Mouse (Mus musculus): ENCODE measurements around the gene Tprgl.

DNA sequence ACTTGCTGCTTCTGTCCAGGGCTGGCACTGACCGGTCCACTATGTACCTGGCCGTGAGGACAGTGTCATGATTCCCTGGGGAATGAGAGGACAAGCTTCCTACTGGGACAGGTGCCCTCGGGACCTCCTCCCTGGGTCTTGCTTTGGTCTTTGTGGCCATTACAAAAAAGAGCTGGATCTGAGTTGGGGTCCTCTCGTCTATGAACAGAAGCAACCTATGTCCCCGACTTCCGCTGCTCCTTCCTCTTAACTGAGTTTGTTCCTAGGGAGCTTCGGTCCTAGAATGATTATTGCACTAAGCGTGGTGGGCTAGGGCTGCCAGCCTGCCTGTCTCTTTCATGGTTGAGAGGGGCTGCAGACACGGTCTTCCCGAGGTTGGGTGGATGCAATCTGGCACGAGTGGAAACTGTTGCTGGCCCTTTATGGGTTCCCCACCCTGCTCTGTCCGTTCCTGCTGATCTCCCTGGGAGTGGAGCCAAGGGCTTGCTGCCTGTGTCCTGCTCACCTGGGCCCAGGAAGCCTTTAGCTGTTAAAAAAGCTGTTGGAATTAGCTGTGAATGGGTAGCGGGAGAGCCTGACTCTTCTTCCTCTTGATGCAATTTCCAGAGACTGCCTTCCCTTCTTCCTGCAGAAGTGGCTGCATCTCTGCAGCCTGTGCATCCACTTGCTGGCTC lies 11.6 kb upstream of the Tprgl start:
- no peak for TF ChIP-seq MAX (IDR thresholded peaks at IDR 0.05; ENCODE audit: low read length)
- no peak for TF ChIP-seq USF1 (IDR thresholded peaks at IDR 0.05; ENCODE audit: low read depth, low read length)
- TF ChIP-seq NELFE (IDR thresholded peaks at IDR 0.05; ENCODE audit: low read depth, low read length), result no peak
- no peak for TF ChIP-seq POLR2A (IDR thresholded peaks at IDR 0.05; ENCODE audit: control insufficient read depth in 1 of 2, insufficient read depth in 1 of 2, low read depth in 1 of 2, low read length in 2 of 2, poor library complexity in 1 of 2)
- TF ChIP-seq CTCF (IDR thresholded peaks at IDR 0.05 in 2 of 3, conservative IDR thresholded peaks at IDR 0.05 in 1 of 3; ENCODE audit: control insufficient read depth in 1 of 3, insufficient read depth in 1 of 3, low read depth in 2 of 3, low read length in 3 of 3, poor library complexity in 1 of 3, severe bottlenecking in 1 of 3), result no peak
- no peak for TF ChIP-seq TBP (IDR thresholded peaks at IDR 0.05; ENCODE audit: low read depth, low read length)
- TF ChIP-seq ZNF384 (IDR thresholded peaks at IDR 0.05; ENCODE audit: low read depth, low read length), result no peak
- no peak for TF ChIP-seq EP300 (IDR thresholded peaks at IDR 0.05; ENCODE audit: low read depth in 1 of 2, low read length in 2 of 2)
- TF ChIP-seq MYC (IDR thresholded peaks at IDR 0.05; ENCODE audit: low read depth, low read length), result no peak
- TF ChIP-seq CHD1 (IDR thresholded peaks at IDR 0.05; ENCODE audit: low read depth, low read length), result no peak
- no peak for TF ChIP-seq SIN3A (IDR thresholded peaks at IDR 0.05; ENCODE audit: low read length)
- no peak for TF ChIP-seq MAZ (IDR thresholded peaks at IDR 0.05; ENCODE audit: low read depth, low read length)
- no peak for TF ChIP-seq TCF12 (IDR thresholded peaks at IDR 0.05; ENCODE audit: low read depth, low read length)
